Mouse (Mus musculus) adrenal gland, postnatal 14 days (tissue): ENCODE results near the gene Pde10a. TPM values are rescaled to one million over a fixed set of nuclear protein-coding genes. Genes with fewer than 3 reads are reported as not detected.

ENCODE experiments used
- DNase-seq: peaks from one replicate; pipeline ENCODE4 v3.0.0; 2021; ENCODE audit warnings: mixed read lengths
- total RNA-seq: library from RNA; stranded (reverse); gene quantifications from 2 replicates; pipeline ENCODE4 v1.2.3, GENCODE M21; 2021

The Pde10a gene
- total RNA-seq, 1 experiment from 2014 or later: 33.0 TPM

DNA sequence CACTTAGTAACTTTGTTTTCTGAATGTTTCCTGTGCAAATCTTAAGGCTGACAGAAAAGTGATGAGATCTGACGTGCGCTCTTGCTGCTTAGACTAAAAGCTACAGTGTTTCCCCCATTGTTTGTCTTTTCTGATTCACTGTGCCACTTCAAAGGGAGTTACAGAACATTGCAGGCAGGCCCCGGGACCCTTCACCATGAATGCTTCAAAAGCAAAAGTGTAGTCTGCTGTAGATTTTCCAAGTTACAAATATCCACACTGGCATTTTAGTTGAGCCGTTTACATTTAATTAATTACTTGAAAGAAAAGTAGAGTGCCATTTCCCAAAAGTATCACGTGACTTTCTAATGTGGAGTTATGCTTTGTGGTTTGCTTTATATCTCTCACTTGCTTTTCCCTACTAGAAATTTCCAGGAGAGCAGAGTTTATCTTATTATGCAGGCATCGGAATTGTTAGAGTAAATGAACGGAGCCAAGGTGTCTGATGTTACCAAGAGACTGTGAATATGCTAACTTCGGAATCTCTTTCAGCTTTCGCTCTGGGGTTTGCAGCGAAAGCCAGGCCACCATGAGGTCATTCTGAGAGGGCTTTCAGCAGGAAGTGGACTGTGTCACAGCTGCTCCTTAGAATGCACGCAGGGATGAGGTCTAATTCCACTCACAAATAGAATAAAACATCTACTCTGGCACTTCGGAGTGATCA, 447.1 kb downstream of the Pde10a start:
- no peak for DNase-seq

DNA sequence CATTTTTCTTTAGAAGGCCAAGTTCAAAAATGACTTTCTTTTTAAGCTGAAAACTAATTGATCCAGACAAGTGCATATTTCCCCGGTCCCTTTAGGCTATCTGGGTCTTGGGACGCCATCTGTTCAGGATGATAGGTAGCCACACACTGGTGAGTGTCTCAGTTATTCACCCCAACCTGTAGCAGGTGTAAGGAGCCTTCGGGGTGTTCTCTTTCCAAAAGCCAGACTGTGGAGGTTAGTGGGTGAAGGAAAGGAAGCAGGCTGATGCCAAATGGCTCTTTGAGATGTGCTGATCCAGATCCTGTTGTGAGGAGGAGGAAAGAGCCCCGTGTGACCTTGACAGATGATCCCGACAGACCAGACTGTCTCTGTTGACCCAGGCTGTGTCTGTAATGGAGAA, 448.2 kb downstream of the Pde10a start:
- DNase-seq: no peak

DNA sequence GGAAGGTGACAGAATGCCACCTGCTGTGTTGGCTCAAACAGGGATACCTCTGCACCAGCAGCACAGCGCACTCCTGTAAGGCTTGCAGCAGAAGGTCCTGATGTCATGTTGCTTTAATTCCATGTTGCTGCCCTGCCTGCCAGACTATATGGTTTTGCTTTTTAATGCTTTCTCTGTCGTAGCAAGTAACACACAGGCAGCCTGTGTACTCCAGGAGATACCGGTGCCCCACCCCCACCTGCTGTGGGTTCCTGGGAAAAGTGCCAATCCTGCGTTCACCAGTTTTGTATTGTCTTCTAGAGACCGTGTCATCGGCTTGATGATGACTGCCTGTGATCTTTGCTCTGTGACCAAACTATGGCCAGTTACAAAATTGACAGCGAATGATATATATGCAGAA, 449.3 kb downstream of the Pde10a start:
- DNase-seq: no peak

DNA sequence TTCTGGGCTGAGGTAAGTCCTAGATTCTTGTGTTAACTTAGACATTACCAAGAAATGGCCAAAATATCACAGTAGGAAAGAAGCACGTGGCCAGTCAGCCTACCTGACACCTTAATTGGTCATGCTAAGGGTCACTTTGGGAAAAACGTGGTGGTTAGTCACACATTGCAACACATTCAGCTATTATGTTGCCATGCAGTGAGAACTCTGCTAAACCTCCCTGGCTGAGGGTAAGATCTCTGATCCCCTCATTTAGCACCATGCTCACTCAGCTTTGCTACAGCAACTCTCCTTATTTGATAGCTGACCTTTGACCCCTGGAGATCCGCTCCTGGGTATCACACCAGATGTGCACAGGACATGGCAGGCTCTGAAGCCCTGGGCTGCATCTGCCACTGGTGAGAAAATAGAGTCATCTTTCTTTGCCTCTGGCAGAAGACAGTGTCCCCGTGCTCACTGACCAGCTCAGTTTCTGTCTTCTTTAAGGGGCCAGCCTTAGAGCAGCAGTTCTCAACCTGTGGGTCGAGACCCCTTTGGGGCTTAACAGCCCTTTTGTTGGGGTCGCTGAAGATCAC, 449.7 kb downstream of the Pde10a start:
- DNase-seq: no peak

DNA sequence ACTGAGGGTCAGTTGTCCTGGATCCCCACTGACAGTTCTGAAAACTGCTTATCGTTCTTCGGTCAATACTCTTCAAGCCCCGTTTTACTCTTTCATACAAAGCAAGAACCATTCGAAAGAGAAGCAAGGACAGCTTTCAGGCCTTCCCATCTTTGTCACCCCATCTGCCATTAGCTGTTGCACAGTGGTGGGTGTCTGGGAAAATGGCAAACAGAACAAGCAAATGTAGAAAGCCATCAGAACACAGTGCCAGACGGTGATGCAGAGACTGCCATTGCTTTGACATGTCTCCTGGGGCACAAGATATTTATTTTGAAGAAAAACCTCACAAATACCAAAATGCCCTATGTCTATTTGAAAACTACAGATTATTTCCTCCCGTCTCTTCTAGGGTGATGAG, 451.6 kb downstream of the Pde10a start:
- no peak for DNase-seq

DNA sequence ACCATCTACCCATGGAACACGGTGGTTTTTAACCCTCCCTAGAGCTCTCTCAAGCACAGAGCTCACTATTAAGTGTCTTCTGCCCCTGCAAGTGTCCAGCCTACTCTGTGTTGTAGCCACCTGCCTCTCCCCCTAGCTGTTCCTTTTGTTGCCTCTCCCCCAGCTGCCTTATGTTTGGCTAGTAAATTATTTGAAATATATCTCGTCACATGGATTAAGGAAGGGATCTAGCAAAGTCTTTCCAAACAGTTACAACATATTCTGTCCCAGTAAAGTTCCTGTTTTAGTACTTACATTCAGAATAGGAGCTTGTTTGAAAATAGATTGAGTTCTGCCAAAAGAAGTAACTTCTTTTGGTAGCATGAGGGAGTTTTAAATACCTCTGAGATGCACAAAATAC, 452.1 kb downstream of the Pde10a start:
- DNase-seq: no peak

DNA sequence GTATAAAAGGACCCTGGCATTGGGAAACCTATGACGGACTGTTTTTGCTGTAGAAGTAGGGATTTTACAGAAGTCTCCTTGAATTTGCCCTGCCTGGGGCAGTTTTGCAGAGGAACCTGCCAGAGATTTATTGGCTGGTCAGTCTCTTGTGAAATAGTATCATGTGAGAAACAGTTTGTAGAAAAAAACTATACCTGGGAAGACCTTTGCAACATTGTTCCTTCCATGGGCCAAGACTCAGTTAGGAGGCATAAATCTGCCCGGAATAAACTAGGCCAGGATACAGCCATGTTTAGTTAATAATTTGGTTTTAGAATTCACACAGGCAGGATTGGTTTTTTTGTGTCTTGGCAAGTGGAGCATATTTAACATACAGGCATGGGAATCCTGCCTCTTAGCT, 458.4 kb downstream of the Pde10a start:
- no peak for DNase-seq

DNA sequence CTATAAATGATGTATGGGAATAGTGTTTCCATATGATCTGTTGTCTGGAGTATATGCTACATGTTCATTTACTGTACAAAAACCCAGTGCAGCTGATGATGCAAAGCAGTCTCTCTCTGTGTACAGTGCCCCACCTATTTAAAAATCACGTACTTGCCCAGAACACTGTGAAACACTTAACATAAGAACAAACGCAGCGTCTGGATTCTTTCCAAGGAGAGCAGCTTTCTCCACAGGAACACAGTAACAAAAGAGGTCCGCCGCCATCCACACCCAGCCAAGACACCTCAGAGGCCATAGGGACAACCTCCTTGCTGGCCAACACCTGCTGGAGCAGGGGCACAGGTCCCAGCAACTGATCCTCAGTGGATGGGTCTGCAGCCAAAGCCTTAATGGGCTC, 460.5 kb downstream of the Pde10a start:
- no peak for DNase-seq

DNA sequence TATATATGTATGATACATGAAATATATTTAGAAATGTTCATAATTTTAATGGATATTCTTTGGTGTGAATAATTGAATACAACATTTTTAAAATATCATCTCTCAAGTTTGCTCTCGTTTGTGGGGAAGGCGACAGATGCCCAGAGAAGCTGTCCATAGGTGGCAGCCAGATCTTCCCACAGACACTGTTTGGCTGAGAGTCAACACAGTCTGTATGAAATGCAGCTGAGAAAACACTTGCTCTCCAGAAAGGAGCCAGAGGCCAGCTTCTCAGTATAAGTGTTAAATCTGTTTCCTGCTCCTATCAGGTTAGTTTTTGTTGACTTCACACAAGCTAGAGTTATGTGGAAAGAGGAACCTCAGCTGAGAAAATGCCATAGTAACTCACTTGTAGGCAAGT, 461.4 kb downstream of the Pde10a start:
- DNase-seq: no peak

DNA sequence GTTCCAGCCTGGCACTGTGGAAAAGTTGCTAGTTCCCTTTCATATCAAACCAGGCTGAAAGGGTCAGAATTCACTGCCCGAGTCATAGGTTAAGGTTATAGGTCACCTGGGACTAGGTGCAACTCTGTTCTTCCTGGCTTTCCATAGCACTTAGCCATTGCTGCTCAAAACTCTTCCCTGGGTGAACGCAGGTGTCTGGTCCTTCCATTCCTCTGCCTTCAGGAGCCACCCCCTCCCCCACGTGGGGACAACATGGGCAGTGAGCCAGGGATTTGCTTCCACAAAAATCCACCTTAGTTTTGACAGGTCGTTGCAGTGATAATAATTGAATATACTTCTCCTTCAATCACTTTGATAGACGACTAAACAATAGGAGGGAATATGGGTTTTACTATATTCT, 462.2 kb downstream of the Pde10a start:
- DNase-seq: peak; percentile 32

DNA sequence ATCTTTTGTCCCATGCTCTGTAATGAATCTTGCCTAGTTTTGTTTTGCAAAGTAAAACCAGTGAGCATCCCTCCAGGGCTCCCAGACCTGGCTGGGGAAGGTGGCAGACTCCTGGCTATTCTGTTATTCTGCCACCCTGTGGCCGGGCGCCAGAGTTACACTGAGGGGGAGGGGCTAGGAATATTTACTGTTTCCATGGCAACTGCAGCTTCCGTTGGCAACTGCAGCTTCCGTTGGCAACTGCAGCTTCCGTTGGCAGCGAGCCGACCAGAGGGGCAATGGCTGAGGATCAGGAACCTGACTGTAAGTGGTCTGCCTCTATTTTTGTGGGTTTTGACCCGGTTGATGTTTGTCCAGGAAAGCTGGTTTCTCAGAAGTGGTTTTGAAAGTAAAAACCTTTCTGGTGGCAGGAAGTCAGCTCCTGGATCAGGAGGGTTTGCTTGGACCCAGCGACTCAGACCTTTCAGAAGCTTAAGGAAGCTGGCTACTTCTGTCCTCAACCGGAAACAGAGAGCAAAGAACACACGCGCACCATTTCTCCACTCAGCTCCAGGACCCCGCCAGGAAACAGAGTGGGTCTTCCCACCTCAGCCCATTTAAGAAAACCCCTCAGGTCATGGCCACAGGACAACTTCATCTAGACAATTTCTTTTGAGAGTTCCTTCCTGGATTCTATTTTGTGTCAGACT, 463.1 kb downstream of the Pde10a start, which contains the start of gene 1700010I14Rik:
Gene 1700010I14Rik (plus strand): TSS at position 215 of the 689 bp plus-strand sequence.
- DNase-seq: peak; percentile 96

DNA sequence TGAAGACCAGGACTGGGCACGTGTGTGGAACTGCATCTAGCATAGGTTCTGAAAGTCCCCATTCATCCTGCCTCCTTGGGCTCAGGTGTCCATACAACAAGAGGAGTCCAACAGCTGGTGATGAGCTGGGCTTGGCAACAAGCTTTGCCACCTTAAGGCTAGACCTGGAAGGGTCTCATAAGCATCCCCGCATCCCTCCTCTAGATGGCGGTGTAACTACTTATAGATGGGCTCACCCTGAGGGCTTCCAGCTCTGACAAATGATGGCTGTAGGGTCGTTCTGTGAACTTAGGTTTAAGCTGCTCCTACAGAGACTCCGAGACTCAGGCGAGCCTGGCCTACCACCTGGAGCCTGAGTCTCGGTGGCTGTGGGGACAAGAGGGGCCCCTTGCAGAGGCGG, 466.0 kb downstream of the Pde10a start:
- peak; percentile 41 for DNase-seq

DNA sequence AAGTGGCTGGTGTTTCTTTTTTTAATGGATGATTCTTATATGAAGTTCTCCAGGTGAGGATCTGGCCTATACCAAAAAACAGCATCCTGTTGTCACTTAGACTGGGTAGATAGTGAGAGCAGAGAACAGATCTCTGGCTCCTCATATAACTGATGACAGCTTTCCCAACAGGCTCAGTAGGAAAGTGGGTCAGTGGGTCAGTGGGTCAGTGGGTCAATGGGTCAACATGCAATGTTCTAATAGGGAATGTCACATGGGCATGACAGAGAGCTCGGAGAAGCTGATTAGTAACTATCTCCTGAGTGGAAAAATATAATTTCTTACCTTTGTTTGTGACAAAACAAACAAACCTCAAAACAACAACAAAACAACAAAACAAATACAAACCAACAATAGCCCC, 470.2 kb downstream of the Pde10a start:
- DNase-seq: peak; percentile 30

DNA sequence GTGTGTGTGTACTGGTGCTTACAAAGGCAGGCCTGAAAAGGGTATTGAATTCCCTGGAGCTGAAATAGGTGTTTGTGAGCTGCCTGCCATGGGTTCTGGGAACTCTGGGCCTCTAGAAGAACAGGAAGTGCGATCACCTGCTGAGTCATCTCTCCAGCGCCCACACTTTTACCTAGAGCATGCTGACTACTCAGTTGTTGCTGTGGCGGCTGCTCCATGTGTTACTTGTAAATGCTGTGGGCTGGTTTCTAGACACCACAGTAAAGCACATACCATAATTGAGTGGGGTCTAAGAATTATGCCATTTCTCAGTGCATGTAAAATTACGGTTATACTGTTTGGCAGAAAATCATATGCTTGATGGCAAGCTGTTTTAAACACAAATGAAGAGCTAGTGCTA, 477.3 kb downstream of the Pde10a start:
- DNase-seq: no peak

DNA sequence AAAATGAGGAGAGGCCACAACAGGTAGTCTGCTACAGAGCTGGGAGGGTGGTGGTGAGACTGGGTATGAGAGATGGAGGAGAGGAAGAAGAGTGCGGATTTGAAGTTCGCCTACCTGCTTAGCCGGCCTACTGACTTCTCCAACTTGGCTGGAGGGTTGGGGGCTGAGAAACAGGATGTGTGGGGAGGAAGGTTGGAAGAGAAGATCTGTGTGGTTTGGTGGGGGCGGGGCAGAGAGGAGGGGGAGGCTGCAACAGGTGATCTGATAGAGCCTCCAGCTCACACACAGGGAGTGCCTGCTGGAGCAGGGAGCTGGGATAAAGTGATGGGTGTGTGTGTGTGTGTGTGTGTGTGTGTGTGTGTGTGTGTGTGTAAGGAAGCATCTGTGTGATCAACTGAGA, 479.3 kb downstream of the Pde10a start:
- no peak for DNase-seq

DNA sequence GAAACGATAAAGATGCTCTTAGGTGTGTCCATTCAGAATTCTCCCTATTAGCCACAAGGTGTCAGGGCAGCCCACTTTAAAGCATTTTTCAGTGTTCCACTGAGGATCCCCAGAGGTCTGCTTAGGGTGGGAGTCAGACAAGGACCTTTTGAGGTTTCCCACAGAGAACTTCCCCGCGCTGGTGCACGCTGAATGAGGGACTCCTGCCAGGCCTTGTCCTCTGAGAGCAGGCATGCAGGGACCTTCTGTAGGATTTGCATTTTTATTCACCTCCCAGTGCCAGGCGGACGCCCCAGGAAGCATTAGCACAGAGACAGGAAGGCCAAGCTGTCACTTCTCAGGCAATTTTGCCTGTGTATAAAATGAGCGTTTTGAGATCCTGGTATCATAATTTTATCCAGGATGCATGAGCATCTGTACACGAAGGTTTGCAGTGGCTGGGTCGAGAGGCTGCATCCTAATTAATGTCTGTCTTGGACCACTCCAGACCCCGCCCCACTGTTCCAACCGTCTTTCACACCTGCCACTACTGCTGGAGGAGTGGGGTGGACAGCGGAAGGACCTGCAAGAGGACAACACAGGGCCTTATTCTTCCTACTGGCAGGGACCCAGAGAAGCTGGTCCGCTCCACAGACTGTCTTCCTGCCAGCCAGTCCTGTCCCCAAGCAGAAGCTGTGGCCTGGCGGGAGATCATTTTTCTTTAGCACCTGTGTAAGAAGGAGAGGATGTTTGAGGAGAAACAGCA, 498.2 kb downstream of the Pde10a start:
- DNase-seq: no peak

DNA sequence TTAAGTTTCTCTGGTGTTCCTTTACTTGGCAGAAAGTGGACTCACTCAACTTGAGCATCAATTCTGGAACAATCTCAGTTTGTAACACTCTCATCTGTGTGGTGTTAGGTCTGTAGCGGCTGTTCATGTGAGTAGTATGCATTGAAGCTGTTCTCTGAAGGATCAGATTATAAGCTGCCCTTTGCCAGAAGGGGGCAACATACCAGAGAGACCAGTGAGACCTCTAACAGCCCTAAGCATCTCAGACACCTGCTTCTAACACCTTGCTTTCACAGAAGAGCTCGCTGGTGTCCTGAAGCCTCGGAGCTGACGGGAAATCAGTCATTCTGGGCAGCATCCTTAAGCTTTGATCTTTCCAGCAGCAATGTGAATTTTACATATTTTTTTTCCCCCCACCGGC, 505.0 kb downstream of the Pde10a start:
- no peak for DNase-seq

DNA sequence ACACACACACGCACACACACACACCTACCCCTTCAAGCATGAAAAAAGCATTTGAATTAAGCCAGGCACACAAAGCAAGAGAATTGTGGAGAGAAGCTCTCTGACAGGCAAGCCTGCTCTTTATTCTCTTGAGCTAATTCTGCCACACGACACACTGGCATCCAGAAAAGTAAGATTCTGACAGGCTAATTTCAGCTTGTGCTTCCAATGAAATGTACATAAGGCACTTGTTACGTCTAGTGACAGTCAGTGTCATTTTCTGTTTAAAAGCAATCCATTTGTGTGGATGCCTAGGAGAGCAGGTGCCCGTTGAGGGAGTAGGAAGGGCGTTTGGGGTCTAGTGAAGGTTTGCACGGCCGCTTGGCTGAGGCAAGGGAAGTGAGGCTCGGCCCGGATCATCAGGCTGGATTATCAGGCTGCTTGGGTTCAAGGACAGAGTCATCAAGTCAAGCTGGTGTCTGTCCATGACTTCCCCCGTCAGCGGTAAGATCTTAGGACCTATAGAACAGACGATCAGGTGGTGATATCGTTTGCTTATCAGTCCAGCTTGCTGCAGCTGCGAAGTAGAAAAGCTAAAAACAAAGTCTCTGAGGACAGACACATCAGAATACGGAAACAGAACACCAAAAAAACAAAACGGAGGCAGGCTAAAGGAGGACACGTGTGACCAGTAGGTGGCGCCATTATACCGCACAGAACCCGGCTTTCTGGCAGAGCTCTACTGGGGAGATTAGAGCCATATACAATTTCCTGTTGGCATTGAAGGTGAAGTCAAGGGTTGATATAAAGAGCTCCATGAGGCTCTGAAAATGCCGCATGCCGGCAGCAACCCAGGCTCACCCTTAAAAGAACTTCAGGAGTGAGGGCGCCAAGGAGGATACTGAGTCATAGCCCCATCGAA, 506.3 kb downstream of the Pde10a start:
- peak; percentile 89 for DNase-seq

DNA sequence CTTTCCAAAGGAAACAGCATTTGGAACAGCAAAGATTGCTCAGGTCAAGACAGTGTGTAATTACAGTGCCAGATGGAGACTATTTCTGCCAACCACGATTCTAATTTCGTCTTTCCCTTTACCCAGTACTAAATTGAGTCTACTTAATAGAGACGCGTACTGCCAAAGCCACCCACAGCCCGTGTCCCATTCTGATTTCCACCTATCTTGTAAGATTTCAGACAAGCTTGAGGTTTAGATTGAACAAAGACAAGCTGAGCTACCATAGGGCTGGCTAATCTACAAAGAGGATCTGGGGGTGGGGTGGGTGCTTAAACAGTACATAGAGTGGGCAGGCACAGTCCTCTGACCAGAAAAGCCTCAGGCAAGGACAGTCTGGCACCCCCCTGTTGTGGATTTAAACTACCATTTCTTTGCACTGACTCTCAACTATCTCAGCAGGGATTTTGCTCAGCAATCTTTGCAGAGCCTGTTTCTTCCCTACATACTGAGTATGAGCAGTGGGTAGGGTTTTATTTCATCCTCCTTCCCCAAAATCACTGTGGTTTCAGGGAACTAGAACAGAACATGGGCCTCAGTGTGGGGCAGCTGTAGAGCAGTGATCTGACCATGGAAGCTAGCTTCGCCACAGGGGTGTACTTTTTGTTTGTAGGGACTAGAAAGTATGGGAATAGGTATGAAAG, 507.3 kb downstream of the Pde10a start:
- no peak for DNase-seq

DNA sequence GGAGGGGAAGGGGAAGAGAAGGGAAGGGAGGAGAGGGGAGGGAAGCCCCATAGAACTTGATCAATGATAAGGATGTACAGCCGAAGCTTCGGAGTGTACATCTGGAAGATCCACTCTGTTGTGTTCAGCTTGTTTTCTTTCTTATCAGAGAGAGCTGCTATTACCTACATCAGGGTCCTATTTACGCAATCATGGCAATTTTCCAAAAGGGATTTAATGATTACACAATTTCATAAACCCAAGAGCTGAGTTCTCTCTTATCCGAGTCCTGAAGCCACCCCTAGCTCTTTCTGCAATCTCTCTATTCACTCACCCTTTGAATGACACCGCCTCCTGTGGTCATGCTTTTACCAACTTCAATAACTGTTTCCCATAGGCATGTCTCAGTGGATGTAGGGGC, 508.3 kb downstream of the Pde10a start:
- no peak for DNase-seq
